Mouse (Mus musculus) natural killer cell, adult 2 months (primary cell): Measurements from ENCODE around the gene Cblb.

Experiments
- DNase-seq, 2 experiments: peaks; one replicate each; pipeline ENCODE4 v3.0.0; 2022; ENCODE audit warnings: low spot score in 2 of 2

Cblb gene

DNA sequence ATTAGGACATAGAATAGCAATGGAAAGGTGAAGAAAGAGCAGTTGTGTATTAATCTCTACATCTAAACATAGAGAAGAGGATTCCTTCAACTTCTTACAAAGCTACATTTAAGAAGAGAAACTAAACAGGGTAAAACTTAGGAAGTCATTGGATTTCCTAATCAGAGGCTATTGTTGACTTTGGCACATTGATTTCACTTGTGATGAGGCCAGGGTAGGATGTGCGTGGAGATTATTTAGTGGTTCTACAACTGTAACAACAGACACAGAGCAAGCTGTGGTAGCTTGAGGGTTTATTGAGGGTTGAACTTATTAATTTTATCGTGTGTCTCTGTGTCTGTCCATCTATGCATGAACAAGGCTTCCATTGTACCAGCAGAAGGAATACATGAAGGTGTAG is 7.8 kb downstream of the Cblb start:
- DNase-seq: no peak

DNA sequence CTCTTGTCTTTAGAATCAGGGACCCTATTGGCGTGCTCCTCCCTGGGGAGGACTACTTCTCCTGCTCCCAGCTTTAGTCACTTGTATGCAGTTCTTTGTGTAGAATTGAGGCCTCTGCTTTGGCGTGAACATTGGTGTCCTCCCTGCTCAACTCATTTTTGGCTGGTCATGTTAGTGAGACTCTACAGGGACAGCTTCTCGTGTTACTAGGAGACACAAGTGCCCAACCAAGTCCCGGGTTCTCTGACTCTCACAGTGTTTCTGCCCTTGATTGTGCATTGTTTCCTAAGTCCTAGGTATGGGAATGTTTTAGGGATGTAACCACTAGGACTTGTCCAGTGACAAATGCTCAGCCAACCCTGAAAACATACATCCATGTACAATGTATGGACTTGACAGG is 9.9 kb downstream of the Cblb start:
- DNase-seq: no peak

DNA sequence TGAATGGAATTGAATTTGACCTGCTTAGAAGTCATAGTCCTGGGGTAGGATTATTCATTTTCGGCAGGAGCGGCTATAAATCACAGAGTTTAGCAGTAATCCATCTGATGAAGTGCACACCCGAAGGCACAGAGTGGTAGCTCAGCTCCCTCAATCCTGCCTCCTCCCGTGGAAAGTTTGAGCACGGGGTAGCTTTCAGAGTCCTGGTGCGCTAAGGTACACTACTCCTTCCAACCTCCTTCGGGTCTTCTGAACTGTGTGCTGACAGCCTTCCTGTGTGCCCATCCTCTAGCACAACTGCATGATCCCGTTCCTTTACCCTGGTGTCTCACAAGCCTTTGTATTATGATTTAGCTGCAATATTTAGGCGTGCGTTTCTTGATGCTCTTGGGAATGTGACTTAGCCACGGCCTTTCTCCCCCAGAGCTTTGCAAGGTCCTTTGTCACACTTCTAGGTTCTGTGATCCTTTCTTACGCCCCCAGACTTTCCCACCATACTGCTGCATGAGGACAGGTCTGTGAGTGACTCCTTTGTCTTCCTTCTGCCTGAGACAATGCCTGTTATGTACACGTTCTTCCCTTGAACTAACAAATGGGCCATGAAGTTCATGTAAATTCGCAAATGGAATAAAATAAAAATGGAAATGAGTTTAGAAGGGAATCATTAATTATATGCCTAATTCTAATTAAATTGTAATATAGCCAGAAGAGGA is 11.8 kb downstream of the Cblb start:
- DNase-seq: no peak

DNA sequence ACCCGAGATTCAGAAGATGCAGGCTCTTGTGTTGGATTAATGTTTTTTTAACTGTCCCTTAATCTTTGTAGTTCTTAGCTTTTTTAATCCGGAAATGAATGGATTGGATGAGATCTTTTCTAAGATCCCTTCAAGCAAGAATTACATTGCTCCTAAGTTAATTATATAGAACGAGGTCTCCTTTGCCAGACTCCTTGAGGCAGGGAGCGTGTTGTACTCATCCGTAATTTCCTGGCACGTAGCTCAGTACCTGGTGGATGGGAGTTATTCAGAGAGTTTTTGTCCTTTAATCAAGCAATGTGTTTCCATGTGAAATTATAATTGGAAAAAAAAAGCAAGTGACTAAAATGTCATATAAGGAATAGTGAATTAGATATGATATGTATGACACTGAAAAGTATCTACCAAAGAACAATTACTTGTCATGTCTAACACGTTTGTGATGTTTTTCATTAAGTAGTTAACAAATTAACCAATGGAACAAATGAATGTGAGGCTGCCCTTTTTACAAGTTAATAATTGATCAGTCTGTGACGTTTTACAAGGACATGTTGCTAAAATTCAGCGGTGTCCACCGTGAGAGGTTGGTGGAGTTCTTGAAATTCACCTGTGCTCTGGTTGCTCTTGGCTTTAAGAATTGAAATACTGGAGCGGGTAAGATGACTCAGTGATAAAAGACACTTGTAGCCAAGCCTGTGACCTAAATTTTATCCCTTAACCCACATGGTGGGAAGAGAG is 12.5 kb downstream of the Cblb start:
- DNase-seq: no peak

DNA sequence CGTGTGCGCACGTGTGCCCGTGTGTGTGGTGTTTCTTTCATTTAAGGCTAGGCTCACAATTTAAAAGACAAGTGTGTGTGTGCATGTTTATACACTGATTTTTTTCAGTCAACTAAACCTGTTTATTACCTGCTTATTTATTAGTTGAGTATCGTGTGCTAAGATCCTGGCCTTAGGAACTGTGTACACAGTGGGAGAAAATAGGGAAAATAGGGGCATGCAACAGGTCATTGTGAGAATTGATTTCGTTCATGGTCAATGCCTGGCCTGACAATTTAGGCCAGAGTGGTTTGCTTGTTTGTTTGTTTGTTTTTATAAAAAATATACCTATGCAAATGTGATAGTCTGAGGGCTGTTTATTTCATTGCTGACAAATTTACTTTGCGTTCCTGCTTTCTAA is 13.5 kb downstream of the Cblb start:
- no peak for DNase-seq

DNA sequence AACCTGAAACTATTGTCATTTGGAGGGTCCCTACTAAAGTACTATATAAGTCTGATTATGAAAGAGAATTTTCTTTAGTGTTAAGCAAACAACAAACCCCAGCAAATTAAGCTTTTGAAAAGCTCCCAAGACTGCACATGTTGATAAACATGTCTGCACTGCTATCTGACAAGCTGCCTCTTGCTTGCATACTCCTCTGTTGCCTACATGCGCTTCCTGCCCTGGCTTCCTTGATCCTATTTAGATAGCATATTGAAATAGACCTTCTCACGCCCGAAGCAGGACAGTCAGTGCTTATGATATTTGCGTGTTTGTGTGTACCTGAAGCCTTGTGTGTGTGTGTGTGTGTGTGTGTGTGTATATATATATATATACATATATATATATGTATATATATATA is 14.0 kb downstream of the Cblb start:
- DNase-seq: no peak

DNA sequence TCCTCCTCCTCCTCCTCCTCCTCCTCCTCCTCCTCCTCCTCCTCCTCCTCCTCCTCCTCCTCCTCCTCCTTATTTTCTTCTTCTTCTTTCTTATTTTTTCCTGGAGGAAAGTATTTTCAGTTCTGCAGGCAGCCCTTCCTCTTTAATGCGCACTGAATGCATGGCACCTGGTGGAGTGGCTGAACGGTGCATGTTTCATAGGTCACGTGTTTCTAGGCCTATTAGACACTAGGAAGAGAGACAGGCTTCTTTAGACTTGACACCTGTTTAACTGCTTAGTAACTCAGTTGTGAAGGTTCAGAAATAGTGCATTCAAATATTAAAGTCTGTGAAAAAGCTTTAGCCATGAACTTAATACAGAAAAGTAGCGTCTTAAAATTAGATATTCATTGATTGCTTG is 15.4 kb downstream of the Cblb start:
- no peak for DNase-seq

DNA sequence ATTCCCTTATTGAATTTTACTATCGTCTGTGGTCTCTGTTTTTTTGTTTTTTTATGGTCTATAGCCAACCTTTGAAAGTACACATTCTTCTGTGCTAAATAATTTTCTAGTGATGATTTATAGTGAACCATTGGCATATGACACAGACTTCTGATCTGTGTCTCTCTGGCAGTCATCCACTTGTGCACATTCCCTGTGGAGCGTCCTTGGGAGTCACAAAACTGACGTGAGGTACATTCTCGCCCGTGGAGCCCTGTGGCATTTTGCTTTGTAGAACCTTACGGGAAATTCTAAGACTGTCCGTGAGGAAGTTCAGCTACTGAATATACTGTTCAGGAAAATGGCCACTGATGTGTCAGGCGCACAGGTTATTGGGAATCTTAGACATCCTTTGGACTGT is 20.1 kb downstream of the Cblb start:
- no peak for DNase-seq

DNA sequence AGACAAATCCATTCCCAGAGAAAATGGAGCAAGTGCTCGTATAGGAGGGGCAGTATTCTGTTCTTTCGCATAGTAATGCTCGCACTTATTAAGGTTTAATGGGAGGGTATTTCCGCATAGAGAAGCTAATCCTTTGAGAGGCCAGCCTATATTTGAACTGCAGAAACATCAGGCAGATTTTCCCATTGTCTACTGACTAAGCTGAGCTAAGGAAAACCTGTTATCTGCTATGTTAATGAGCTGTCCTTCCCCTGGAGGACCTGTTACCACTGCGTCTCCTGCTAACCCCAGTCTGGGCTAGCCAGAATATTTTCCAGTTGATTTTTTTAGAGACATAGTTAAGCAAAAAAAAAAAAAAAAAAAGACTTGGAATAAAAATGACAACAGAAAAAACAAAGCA is 21.7 kb downstream of the Cblb start:
- DNase-seq: no peak

DNA sequence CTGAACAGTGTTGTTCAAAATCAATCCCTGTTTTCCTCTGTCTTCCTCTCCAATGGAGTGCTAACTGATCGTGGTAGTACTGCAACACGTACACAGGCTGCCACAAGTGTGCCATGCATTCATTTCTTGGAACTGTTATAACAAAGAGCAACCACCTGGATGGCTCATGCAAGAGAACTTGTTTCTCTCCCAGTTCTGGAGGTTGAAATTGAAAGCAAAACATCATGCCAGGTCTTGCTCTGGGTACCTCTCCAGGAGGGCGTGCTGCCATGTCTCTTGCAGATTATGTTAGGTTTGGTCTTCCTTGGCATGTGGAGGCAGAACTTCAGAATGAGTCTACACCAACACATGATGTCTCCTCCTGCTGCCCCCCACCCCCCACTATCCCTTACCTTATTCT is 24.2 kb downstream of the Cblb start:
- no peak for DNase-seq

DNA sequence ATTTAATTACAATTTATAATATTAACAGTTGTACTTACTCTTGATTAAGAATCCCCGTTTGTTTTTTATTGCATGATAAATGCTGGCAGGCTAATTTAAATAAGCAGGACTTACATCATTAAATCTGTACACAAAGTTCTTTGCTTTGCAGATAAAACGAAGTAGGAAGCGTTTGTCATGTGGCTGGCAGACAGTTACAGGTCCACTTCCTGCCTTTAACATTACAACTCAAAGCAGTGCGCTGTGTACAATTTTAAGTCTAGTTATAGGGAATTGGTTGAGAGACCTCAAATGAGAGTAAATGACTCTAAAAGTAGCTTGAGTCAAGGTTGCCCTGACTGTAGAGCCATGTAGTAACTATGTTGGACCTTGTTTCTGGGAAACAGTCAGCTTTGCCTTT is 25.1 kb downstream of the Cblb start:
- peak; percentile 27 to 39 for DNase-seq

DNA sequence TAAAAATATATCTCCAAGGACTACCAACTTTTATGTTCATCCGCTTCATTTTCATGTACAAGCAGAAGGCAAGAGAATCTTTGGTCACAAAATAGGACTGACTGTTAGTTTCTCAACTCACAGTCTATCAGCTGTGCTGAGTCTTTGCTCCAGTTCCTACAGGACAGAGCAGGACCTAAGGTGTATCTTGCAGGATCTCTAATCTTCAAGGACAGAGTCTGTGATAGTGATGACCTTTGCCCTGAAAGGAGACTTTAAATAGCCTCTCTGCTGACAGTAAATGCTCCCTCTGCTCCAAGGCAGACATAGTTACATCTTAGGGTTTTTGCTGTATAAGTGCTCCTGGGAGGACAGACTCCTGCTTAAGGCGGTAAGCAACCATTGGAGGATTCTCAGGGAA is 26.3 kb downstream of the Cblb start:
- no peak for DNase-seq

DNA sequence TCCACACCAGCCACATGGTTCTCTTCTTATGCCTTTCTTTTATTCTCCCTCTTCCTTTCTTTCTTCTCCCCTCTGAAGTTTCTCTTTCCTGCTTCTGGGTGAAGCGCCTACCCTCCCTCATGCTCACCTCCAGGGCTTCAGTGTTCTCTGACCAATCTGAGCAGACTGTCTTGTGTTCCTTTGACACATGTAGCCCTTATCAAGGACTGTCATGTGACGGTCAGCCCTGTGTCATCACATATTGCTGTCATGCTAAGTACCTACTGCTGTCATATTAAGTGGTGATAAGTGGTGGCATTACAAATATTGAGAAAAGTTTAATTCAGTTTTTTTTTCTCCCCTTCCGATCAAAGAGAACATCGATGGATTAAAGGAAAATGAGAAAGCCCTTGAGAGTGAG is 28.5 kb downstream of the Cblb start:
- no peak for DNase-seq

DNA sequence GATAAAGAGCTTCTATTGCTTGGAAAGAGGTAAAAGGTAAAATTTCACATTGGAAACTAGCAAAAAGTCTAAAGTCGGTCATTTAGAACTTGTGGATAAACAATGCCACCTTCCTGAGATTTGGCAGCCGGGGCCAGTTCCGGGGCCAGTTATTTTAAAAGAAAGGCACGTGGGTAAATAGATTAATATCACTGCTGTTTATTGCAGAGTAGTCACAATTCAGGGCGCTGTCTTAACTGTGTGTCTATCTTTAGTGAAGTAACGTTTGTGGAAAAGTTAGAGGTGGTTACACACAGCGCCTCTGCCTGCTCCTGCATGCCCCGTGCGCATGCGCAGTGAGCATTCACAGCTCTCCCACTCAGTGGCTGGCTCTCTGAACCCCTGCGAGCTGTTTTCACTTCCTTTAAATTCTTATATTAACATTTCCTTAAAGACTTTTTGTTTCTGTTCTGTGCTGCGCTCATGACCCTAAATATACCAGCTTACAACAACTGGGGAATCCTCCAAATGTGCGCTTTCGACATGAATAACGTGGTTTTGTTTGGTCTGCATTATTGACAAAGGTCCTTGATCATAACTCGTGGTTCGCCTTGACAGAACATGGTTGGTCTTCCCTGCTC is 29.2 kb downstream of the Cblb start:
- peak; percentile 78 to 88 for DNase-seq

DNA sequence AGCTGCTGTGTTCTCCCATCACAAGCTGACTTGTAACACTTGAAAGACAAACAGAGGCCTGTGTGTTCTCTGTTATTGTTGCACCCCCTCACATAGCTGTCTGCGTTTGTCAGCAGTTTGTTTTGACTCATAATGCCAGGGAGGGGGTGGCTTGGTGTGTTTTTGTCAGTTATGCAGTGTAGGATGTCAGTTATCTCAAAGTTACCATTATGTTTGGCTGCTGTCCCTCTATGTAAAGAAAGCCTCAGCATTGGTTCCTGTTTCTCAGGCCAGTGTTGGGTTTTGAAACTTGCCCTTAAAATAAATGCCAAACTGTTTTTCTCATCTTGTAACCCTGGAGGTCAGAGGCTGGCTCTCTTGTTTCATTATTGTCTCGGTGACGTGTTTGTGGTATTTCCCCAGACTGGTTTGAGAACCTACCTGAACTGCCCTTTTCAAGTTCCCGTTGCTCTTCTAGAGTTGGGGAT is 30.0 kb downstream of the Cblb start:
- DNase-seq: peak; percentile 72 to 76

DNA sequence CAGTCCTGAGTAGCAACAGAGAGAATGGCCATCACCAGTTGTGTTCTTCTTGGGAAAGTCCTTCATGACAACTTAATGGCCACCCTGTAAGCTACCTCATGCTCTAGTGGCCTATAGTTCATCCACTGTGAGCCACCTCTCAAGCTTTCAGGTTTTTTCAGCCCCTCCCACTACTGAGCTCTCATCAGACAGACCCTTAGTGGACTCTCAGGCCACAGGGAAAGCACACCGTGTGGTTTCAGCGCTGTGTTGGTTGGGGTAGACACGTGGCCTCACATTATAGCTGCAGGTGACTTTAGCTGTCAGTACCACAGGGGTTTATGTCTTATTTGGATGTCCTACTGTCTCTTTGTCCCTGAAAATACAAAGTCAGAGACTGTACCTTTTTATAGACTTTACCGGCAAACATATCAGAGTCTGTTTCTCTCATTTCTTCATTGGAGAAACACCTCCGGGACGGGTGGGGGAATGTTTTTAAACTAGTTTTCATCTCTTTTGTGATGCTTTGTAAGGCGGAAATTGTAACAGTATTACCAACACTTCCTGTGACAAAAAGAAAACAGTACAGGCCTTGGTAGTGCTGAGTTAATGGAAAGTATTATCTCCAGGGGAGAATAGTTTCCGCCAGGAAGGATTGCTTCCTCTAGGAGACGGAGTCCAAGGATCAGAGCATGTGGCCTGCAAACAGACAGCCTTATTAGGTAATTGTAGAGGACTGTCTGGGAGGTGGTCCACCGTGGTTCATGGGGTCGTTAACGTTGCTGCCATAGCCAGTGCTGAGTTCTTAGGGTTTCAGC is 33.5 kb downstream of the Cblb start:
- DNase-seq: peak; percentile 66 to 76

DNA sequence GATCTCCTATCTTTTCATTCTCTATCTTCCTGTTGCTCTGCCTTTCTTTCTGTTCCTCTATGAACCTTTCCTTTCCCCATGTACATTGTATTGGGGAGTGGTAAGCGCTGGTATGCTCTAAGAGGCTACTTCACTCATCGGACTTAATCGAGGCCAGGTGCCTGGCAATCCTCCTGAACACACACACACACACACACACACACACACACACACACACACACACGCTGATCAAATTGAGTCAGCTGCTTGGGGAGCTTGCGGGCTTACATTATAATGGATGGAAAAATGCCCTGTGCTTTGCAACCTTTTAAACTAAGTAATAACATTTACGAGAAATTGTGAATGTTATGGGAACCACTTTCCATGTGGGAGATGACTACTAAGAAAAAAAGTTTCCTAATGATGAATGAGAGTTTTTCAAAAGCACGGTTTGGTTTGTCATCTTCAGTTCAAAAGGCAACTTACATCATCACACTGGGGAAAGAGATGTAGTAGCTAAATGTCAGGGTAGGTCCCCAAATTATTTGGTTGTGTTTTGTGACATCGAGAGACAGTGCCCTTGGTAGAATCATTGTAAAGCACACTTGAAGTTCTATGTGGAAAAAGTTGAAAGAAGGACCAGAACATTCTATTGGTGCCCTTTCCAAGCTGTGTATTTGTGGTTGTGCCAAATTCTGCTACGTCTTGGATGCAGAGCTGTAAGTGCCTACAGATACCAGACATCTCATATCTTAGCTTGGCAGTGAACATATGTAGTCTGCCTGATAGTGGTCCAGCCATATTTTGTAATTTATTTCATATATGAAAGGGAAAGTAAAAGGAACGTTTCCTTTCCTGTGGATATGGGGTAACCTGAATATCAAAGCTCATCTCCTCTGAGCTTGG is 36.8 kb downstream of the Cblb start:
- DNase-seq: no peak

DNA sequence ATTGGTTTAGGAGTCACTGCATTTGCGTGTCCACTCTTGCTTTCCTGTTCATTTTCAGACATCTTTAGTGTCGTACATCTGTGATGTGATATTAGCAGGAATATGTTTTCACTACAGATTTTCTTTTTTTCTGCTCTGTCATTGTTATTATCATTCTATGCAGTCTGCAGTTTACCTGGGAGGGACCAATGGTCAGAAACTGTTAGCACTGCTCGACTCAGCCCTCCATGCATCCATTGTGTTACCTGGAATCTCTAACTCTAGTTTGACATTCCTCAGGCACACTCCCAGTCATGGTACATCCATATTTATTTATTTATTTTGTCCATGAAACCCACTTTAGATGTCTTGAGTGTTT is 37.5 kb downstream of the Cblb start:
- DNase-seq: no peak

DNA sequence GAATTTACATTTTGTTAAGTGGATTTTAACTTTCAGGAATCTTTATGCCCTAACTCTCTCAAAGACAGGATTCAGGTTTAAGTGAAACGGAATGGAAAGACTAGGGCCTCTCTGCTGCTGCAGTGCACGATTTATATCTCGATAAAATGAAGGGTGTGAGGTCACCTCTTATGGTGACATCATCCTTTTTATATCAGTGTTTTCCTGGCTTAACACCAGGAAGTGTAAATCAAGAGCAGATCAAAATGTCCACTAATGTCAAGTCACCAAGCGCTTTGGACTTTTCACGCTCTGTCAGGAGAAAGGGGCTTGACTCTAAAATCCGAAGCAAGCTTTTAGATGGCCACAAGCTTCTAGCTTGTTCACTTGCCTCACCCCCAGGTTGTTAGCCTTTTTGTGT is 38.6 kb downstream of the Cblb start:
- no peak for DNase-seq

DNA sequence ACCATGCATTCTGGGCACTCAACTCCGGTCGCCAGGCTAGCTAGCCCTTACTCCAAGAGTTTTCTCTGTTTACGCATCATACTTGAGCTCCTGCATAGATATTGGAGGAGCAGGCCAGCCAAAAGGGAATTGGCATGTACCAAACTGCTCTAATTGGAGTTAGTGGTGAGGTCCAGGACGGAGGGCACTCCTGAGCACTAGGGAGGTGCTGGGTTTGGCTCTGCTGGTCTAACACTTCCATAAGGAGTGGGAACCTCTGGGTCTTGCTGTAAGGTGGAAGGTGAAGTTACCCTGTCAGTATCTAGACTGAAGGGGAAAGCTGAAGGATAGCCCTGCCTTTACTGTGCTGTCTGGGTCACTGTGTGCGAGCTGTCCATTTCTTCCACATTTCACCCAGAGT is 39.1 kb downstream of the Cblb start:
- DNase-seq: no peak

DNA sequence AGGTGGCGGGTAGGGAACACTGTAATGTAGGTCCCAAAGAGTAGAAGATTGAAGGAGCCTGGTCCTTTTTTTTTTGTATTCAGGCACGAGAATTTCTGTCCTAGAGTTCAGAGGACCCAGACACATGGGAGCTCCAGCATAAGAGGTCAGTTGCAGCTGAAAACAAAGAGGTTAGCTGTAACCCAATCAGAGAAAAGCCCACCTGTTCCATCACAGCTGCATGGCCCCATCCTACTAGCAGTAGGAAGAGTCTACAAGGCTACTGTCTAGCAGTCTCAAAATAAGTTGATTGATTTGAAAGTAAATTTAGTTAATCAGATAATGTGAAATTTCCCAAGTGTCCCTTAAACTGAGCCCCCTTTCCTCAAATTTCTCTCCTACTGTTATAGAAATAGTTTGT is 40.3 kb downstream of the Cblb start:
- DNase-seq: no peak
